Mouse (Mus musculus): ENCODE data around the gene Slc2a4. TPM values are rescaled to one million over a fixed set of nuclear protein-coding genes. Genes with fewer than 3 reads are reported as not detected.

The Slc2a4 gene
- total and polyA plus RNA-seq, 2 experiments from 2014 or later: 6.1 to 12.8 TPM

DNA sequence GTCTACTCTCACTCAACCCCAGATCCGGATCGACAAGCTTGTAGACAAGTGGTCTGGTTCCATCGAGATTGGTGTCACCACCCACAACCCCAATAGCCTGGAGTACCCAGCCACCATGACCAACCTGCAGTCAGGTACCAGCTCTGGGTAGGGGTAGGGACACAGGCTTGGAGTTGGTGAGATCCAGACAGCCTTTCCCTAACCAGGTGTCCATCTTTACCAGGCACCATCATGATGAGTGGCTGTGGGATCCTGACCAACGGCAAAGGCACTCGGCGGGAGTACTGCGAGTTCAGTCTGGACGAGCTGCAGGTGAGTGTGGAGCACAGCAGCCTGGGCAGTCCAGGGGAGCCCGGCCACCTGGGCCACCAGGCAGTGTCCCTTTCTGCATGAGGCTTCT is 43.7 kb downstream of the Slc2a4 start:
- ATAC-seq: no peak
- TF ChIP-seq CTCF (IDR thresholded peaks at IDR 0.05; ENCODE audit: low read depth): no peak

GRCm38 (mm10) chr11:69902972-69903371 is 45.0 kb downstream of the Slc2a4 start:
- H3K4me2 ChIP-seq (ENCODE audit: low read depth, low read length): peak overlapping the region; percentile 98
- H3K27ac ChIP-seq: no peak overlapping the region
- whole genome bisulfite sequencing: 86% methylated on average over 13 of the region's 13 CpGs
- peak overlapping the region; percentile 63; the same call in 1 of the 2 replicates for H3K4me3 ChIP-seq (ENCODE audit: low read length)
- no peak for TF ChIP-seq CTCF (IDR thresholded peaks at IDR 0.05; ENCODE audit: low read depth)
- H3K27me3 ChIP-seq (ENCODE audit: insufficient read depth, low read length): no peaks in the 10 kb centered on the region
- H3K9me3 ChIP-seq (ENCODE audit: low read length): no peaks in the 10 kb centered on the region
- H3K9ac ChIP-seq (replicated peaks; ENCODE audit: low read length): peak overlapping the region; percentile 72; the same call in 1 of the 2 replicates
- peaks cover 40% of the 10 kb centered on the region for H3K36me3 ChIP-seq (ENCODE audit: insufficient read depth, low read length)
- ATAC-seq: no peak
- H3K4me1 ChIP-seq (ENCODE audit: insufficient read depth, low read length): peaks cover 17% of the 10 kb centered on the region
- DNase-seq (ENCODE audit: low spot score): no peak

More for the DNA sequence above, 43.7 kb downstream of the Slc2a4 start:
- 97% methylated on average over 9 of the region's 9 CpGs for WGBS
- DNase-seq (ENCODE audit: low spot score): no peak
- Histone ChIP-seq H3K4me1 (ENCODE audit: insufficient read depth, low read length) (peaks cover 12% of the 10 kb centered on the region), H3K36me3 (ENCODE audit: insufficient read depth, low read length) (peaks cover 52% of the 10 kb centered on the region), H3K27ac (no peak overlapping the region), H3K4me2 (ENCODE audit: low read depth, low read length) (no peak overlapping the region), H3K4me3 (ENCODE audit: low read length) (no peak overlapping the region), H3K9me3 (ENCODE audit: low read length) (no peaks in the 10 kb centered on the region), H3K9ac (replicated peaks; ENCODE audit: low read length) (no peak overlapping the region), H3K27me3 (ENCODE audit: insufficient read depth, low read length) (no peaks in the 10 kb centered on the region)

- DNase-seq (ENCODE audit: low spot score) (no peak), ATAC-seq (no peak; the same call in 1 of the 2 replicates)
- H3K27ac ChIP-seq: peak overlapping the region; percentile 91
- under 1% methylated on average over 39 of the region's 39 CpGs for WGBS
- no peak for TF ChIP-seq CTCF (IDR thresholded peaks at IDR 0.05; ENCODE audit: low read depth)
- peaks cover 17% of the 10 kb centered on the region for H3K4me1 ChIP-seq (ENCODE audit: insufficient read depth, low read length)
- H3K9me3 ChIP-seq (ENCODE audit: low read length): no peaks in the 10 kb centered on the region
- H3K4me3 ChIP-seq (ENCODE audit: low read length): peak overlapping the region; percentile 63
- peak overlapping the region; percentile 98 for H3K4me2 ChIP-seq (ENCODE audit: low read depth, low read length)
- H3K36me3 ChIP-seq (ENCODE audit: insufficient read depth, low read length): peaks cover 30% of the 10 kb centered on the region
- no peaks in the 10 kb centered on the region for H3K27me3 ChIP-seq (ENCODE audit: insufficient read depth, low read length)
- H3K9ac ChIP-seq (replicated peaks; ENCODE audit: low read length): peak overlapping the region; percentile 72
These were observed 46.0 kb downstream of the Slc2a4 start for GRCm38 (mm10) chr11:69901993-69902392.

DNA sequence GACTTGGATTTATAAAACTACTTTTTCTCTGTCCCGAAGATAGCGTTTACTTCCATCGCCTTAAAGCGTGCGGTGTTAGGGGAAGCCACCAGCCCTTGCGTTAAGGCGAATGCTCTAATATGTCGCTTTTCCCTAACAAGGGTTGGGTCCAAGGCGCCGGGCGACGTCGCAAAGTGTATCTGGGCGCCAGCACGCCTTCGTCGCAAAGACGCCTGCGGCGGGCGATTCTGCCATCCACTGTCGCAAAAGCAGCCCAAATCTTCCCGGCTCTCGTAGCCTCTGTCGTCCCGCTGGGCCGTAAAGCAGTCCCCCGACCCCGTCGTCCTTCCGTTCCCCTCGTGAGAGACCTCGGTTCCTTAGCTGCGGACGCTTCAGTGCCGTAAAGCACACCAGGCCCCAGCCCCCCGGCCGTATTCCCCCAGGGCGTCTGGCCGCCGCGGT is 46.6 kb downstream of the Slc2a4 start:
- Histone ChIP-seq H3K4me2 (ENCODE audit: low read depth, low read length) (peak overlapping the region; percentile 98), H3K4me3 (ENCODE audit: low read length) (peak overlapping the region; percentile 63), H3K36me3 (ENCODE audit: insufficient read depth, low read length) (peaks cover 25% of the 10 kb centered on the region), H3K9ac (replicated peaks; ENCODE audit: low read length) (peak overlapping the region; percentile 72), H3K27me3 (ENCODE audit: insufficient read depth, low read length) (no peaks in the 10 kb centered on the region), H3K27ac (peak overlapping the region; percentile 91), H3K9me3 (ENCODE audit: low read length) (no peaks in the 10 kb centered on the region), H3K4me1 (ENCODE audit: insufficient read depth, low read length) (peaks cover 17% of the 10 kb centered on the region)
- ATAC-seq (peak; percentile 88), DNase-seq (ENCODE audit: low spot score) (peak; percentile 99)
- under 1% methylated on average over 42 of the region's 42 CpGs for WGBS
- TF ChIP-seq CTCF (IDR thresholded peaks at IDR 0.05; ENCODE audit: low read depth): no peak

- peak within 1 kb of the TSS; percentile 91 for H3K27ac ChIP-seq
- DNase-seq (ENCODE audit: low spot score) (peak; percentile 95), ATAC-seq (peak; percentile 92)
- peak within 1 kb of the TSS; percentile 63 for H3K4me3 ChIP-seq (ENCODE audit: low read length)
- WGBS: under 1% methylated on average over 38 of the region's 38 CpGs
- TF ChIP-seq CTCF (IDR thresholded peaks at IDR 0.05; ENCODE audit: low read depth): no peak
- H3K27me3 ChIP-seq (ENCODE audit: insufficient read depth, low read length): no peaks in the 10 kb centered on the region
- H3K4me2 ChIP-seq (ENCODE audit: low read depth, low read length): peak within 1 kb of the TSS; percentile 98
- H3K9ac ChIP-seq (replicated peaks; ENCODE audit: low read length): peak within 1 kb of the TSS; percentile 72
- peaks cover 17% of the 10 kb centered on the region for H3K4me1 ChIP-seq (ENCODE audit: insufficient read depth, low read length)
- H3K9me3 ChIP-seq (ENCODE audit: low read length): no peaks in the 10 kb centered on the region
- peaks cover 18% of the 10 kb centered on the region for H3K36me3 ChIP-seq (ENCODE audit: insufficient read depth, low read length)
These were observed 47.2 kb downstream of the Slc2a4 start, which contains the start of the genes 2810408A11Rik and Neurl4 for GRCm38 (mm10) chr11:69900471-69901405. 2810408A11Rik (minus strand) TSS chr11:69900987. Neurl4 (plus strand) TSS chr11:69901072.

- Histone ChIP-seq H3K4me2 (ENCODE audit: low read depth, low read length) (peak overlapping the region; percentile 98), H3K9me3 (ENCODE audit: low read length) (no peaks in the 10 kb centered on the region), H3K27ac (0 out of 2 replicates have a peak overlapping the region, but pooled peaks have one; percentile 15), H3K9ac (replicated peaks; ENCODE audit: low read length) (peak overlapping the region; percentile 72; the same call in 1 of the 2 replicates), H3K27me3 (ENCODE audit: insufficient read depth, low read length) (no peaks in the 10 kb centered on the region), H3K36me3 (ENCODE audit: insufficient read depth, low read length) (peaks cover 11% of the 10 kb centered on the region), H3K4me1 (ENCODE audit: insufficient read depth, low read length) (peaks cover 17% of the 10 kb centered on the region), H3K4me3 (ENCODE audit: low read length) (peak overlapping the region; percentile 63)
- DNase-seq (ENCODE audit: low spot score): peak; percentile 24
- WGBS: 26% methylated on average over 4 of the region's 4 CpGs
- no peak for ATAC-seq
- no peak for TF ChIP-seq CTCF (IDR thresholded peaks at IDR 0.05; ENCODE audit: low read depth)
These were observed 48.1 kb downstream of the Slc2a4 start for GRCm38 (mm10) chr11:69899870-69900269.

Measured in hindbrain, postnatal 0 days (tissue).